Mouse (Mus musculus): ENCODE measurements around the gene Spag6. TPM values are rescaled to one million over a fixed set of nuclear protein-coding genes. Genes with fewer than 3 reads are reported as not detected.

Spag6 gene
- polyA plus RNA-seq, 1 experiment from 2014 or later = not detected

DNA sequence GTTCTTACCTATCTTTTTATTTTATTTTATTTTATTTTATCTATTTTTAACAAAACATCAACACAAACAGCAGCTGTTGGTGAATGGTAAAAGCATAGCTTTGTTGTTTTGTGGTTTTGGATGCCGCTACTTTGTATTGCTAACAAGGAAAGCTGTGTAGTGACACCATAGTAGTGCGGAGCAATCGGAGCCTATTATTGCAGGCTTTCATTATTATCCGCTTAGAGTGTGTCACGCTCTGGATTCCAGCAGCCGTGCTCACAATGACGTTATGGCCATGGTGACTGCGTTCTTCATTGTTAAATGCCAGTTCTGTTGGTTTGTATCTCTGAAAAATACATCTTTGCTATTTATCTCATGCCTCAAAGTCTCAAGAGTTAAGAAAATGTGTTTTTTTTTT, 103.9 kb downstream of the Spag6 start:
- WGBS = 77% methylated on average over 8 of the region's 8 CpGs
- Histone ChIP-seq H3K27me3 (ENCODE audit: insufficient read depth, low read length) (peaks cover 58% of the 10 kb centered on the region), H3K27ac (ENCODE audit: low read length) (no peak overlapping the region), H3K4me1 (ENCODE audit: insufficient read depth, low read length) (peaks cover 22% of the 10 kb centered on the region), H3K4me2 (replicated peaks; ENCODE audit: low read depth, low read length) (no peak overlapping the region), H3K4me3 (ENCODE audit: low read length) (no peak overlapping the region), H3K36me3 (ENCODE audit: insufficient read depth, low read length) (no peaks in the 10 kb centered on the region), H3K9ac (replicated peaks; ENCODE audit: low read length) (no peak overlapping the region), H3K9me3 (ENCODE audit: low read length) (no peaks in the 10 kb centered on the region)
- no peak for ATAC-seq (ENCODE audit: low FRiP score, low TSS enrichment)

DNA sequence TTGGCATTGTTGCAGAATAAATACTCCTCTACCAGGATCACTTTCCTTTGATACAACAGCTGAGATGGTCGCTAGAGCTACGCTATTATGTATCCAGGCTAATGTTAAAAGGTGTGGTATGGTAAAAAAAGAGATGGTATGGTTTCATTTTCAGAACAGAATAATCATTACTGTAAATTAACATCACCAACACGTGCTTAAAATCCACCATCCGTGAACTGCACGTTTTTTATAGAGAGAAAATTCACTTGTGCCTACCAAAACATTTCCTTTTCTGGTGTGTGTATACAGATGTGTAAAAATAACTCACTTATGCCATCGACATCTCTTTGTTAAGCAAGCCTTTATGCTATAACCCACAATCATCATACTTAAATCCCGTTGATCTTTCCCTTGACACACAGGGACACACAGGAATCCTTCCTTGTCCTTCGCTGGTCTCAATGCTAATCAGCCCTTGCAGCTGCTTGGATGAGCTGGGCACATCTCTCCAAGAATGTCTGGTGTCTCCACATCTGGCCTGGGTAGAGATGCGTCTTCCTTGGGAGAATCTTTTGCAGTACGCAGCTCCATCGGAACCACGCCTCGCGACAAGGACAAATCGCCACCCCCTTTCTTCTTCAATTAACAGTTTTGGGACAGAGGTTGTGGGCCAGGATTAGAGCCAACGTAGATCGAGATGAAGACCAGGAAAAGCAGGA, 105.6 kb downstream of the Spag6 start:
- Histone ChIP-seq H3K27me3 (ENCODE audit: insufficient read depth, low read length) (peaks cover 62% of the 10 kb centered on the region), H3K27ac (ENCODE audit: low read length) (no peak overlapping the region), H3K9me3 (ENCODE audit: low read length) (no peaks in the 10 kb centered on the region), H3K9ac (replicated peaks; ENCODE audit: low read length) (peak overlapping the region; percentile 47), H3K4me3 (ENCODE audit: low read length) (peak overlapping the region; percentile 53), H3K36me3 (ENCODE audit: insufficient read depth, low read length) (no peaks in the 10 kb centered on the region), H3K4me2 (replicated peaks; ENCODE audit: low read depth, low read length) (peak overlapping the region; percentile 84), H3K4me1 (ENCODE audit: insufficient read depth, low read length) (peaks cover 22% of the 10 kb centered on the region)
- WGBS = 8% methylated on average over 17 of the region's 17 CpGs
- peak; percentile 8; the same call in 1 of the 2 replicates for ATAC-seq (ENCODE audit: low FRiP score, low TSS enrichment)

Other genes starting within 250 kb of the Spag6 start
- 204 and 209 TPM in 2 replicates for gene Commd3, start 21.6 kb upstream of the Spag6 start, polyA plus RNA-seq (2015; fragmentation: Nextera tagmentation; extraction: Ambion mirVana)
- gene Bmi1, start 17.0 kb upstream of the Spag6 start, polyA plus RNA-seq (2015; fragmentation: Nextera tagmentation; extraction: Ambion mirVana) = 28.8 and 30.9 TPM in 2 replicates

Data from kidney, embryonic 16.5 days (tissue).